ENCODE assay signal across 8 mouse cellular contexts in genomic region chr9:71592577-71593285, GRCm38 (mm10). TPM values are rescaled to one million over a fixed set of nuclear protein-coding genes. Genes with fewer than 3 reads are reported as not detected.
A peak's percentile ranks its signal among the peaks of the same experiment; 100 is the strongest.
DNase-seq lines count a peak whose midpoint lies in the region; ATAC-seq and TF ChIP-seq lines count a peak whose summit lies in the region.

No protein-coding gene starts in this region.

- 26% methylated on average over 6 of the region's 6 CpGs for WGBS in kidney, postnatal 0 days
- 47% methylated on average over 6 of the region's 6 CpGs for WGBS in embryonic facial prominence, embryonic 11.5 days
- WGBS in hindbrain, embryonic 14.5 days, result 34% methylated on average over 6 of the region's 6 CpGs
- 36% methylated on average over 6 of the region's 6 CpGs for WGBS in midbrain, embryonic 15.5 days

- no peak for DNase-seq in kidney, postnatal 0 days (ENCODE audit: low spot score)
- DNase-seq in kidney, adult 18-20 months, result no peak
- DNase-seq in embryonic facial prominence, embryonic 11.5 days (ENCODE audit: low spot score), result no peak
- no peak for DNase-seq in hindbrain, embryonic 14.5 days (ENCODE audit: low spot score)
- no peak for DNase-seq in left cerebral cortex, adult 9 months (ENCODE audit: low spot score in 2 of 2)
- DNase-seq in adrenal gland, postnatal 14 days, result no peak
- no peak for DNase-seq in B cell, adult 2 months

- no peaks in the 10 kb centered on the region for H3K36me3 ChIP-seq in kidney, postnatal 0 days (ENCODE audit: insufficient read depth, low read length)
- no peaks in the 10 kb centered on the region for H3K36me3 ChIP-seq in embryonic facial prominence, embryonic 11.5 days (replicated peaks; ENCODE audit: control insufficient read depth, insufficient read depth, low read depth, low read length)
- H3K36me3 ChIP-seq in hindbrain, embryonic 14.5 days (replicated peaks; ENCODE audit: control insufficient read depth, insufficient read depth), result no peaks in the 10 kb centered on the region
- no peaks in the 10 kb centered on the region for H3K36me3 ChIP-seq in midbrain, embryonic 15.5 days (replicated peaks)

- peak overlapping the region; percentile 80 for H3K4me2 ChIP-seq in kidney, postnatal 0 days (ENCODE audit: low read length)
- H3K4me2 ChIP-seq in embryonic facial prominence, embryonic 11.5 days (ENCODE audit: low read depth, low read length), result peak overlapping the region; percentile 86
- H3K4me2 ChIP-seq in hindbrain, embryonic 14.5 days (replicated peaks), result peak overlapping the region; percentile 83
- peak overlapping the region; percentile 92 for H3K4me2 ChIP-seq in midbrain, embryonic 15.5 days

- TF ChIP-seq CTCF in kidney, postnatal 0 days (IDR thresholded peaks at IDR 0.05; ENCODE audit: low read depth), result peak; percentile 29; the same call in 1 of the 2 replicates

- H3K4me1 ChIP-seq in kidney, postnatal 0 days (replicated peaks; ENCODE audit: insufficient read depth, low read length), result peaks cover 6% of the 10 kb centered on the region; the same call in 1 of the 2 replicates
- H3K4me1 ChIP-seq in embryonic facial prominence, embryonic 11.5 days (ENCODE audit: control insufficient read depth, insufficient read depth, low read length), result no peaks in the 10 kb centered on the region
- H3K4me1 ChIP-seq in hindbrain, embryonic 14.5 days (replicated peaks; ENCODE audit: control insufficient read depth, insufficient read depth, low read length), result no peaks in the 10 kb centered on the region
- peaks cover 10% of the 10 kb centered on the region; the same call in 1 of the 2 replicates for H3K4me1 ChIP-seq in midbrain, embryonic 15.5 days

- peak overlapping the region; percentile 61; the same call in 1 of the 2 replicates for H3K9ac ChIP-seq in kidney, postnatal 0 days (ENCODE audit: low read depth, low read length)
- H3K9ac ChIP-seq in embryonic facial prominence, embryonic 11.5 days (replicated peaks; ENCODE audit: low read length), result no peak overlapping the region
- H3K9ac ChIP-seq in hindbrain, embryonic 14.5 days, result 0 out of 2 replicates have a peak overlapping the region, but pooled peaks have one; percentile 64
- H3K9ac ChIP-seq in midbrain, embryonic 15.5 days, result peak overlapping the region; percentile 60; the same call in 1 of the 2 replicates

- H3K4me3 ChIP-seq in kidney, postnatal 0 days (replicated peaks; ENCODE audit: low read depth, low read length), result peak overlapping the region; percentile 57
- peak overlapping the region; percentile 52 for H3K4me3 ChIP-seq in embryonic facial prominence, embryonic 11.5 days (ENCODE audit: low read depth, low read length)
- peak overlapping the region; percentile 46 for H3K4me3 ChIP-seq in hindbrain, embryonic 14.5 days (replicated peaks; ENCODE audit: low read length)
- peak overlapping the region; percentile 61 for H3K4me3 ChIP-seq in midbrain, embryonic 15.5 days

- 0 out of 2 replicates have a peak, but pooled peaks have one; percentile 9 for ATAC-seq in kidney, postnatal 0 days (replicated peaks; ENCODE audit: low FRiP score, low read depth)
- no peak for ATAC-seq in embryonic facial prominence, embryonic 11.5 days (replicated peaks; ENCODE audit: insufficient number of reproducible peaks, low FRiP score, low TSS enrichment, low read depth)
- ATAC-seq in hindbrain, embryonic 14.5 days (ENCODE audit: low FRiP score), result no peak
- no peak; the same call in 1 of the 2 replicates for ATAC-seq in midbrain, embryonic 15.5 days (replicated peaks)

- H3K9me3 ChIP-seq in kidney, postnatal 0 days (replicated peaks; ENCODE audit: low read length), result no peaks in the 10 kb centered on the region
- no peaks in the 10 kb centered on the region for H3K9me3 ChIP-seq in embryonic facial prominence, embryonic 11.5 days (replicated peaks; ENCODE audit: control insufficient read depth, low read length)
- no peaks in the 10 kb centered on the region for H3K9me3 ChIP-seq in hindbrain, embryonic 14.5 days (ENCODE audit: control insufficient read depth, low read length)
- H3K9me3 ChIP-seq in midbrain, embryonic 15.5 days, result no peaks in the 10 kb centered on the region

- no peaks in the 10 kb centered on the region for H3K27me3 ChIP-seq in kidney, postnatal 0 days (ENCODE audit: insufficient read depth, low read length)
- no peaks in the 10 kb centered on the region for H3K27me3 ChIP-seq in embryonic facial prominence, embryonic 11.5 days (ENCODE audit: control insufficient read depth, insufficient read depth, low read length)
- peaks cover 9% of the 10 kb centered on the region for H3K27me3 ChIP-seq in hindbrain, embryonic 14.5 days (ENCODE audit: control insufficient read depth, insufficient read depth, low read length)
- no peaks in the 10 kb centered on the region; the same call in 1 of the 2 replicates for H3K27me3 ChIP-seq in midbrain, embryonic 15.5 days (replicated peaks)

- H3K27ac ChIP-seq in kidney, postnatal 0 days, result 0 out of 2 replicates have a peak overlapping the region, but pooled peaks have one; percentile 47
- no peak overlapping the region for H3K27ac ChIP-seq in embryonic facial prominence, embryonic 11.5 days (replicated peaks; ENCODE audit: low read depth, low read length)
- no peak overlapping the region for H3K27ac ChIP-seq in hindbrain, embryonic 14.5 days
- no peak overlapping the region for H3K27ac ChIP-seq in midbrain, embryonic 15.5 days

RNA-seq across cellular contexts. Expression of gene Myzap, which starts 0.6 kb away (rescaled TPM):
- 14.8 and 16.9 TPM in 2 replicates for polyA plus RNA-seq in kidney, postnatal 0 days (2015; fragmentation: Nextera tagmentation; extraction: Ambion mirVana)
- 7.0 and 8.5 TPM in 2 replicates for polyA plus RNA-seq in embryonic facial prominence, embryonic 11.5 days (2014; fragmentation: Nextera tagmentation; extraction: Ambion mirVana)
- 3.2 and 4.0 TPM in 2 replicates for polyA plus RNA-seq in hindbrain, embryonic 14.5 days (2014; fragmentation: Nextera tagmentation; extraction: Ambion mirVana)
- 2.1 and 3.1 TPM in 2 replicates for polyA plus RNA-seq in midbrain, embryonic 15.5 days (2015; fragmentation: Nextera tagmentation; extraction: Ambion mirVana)
- 9.4 and 15.2 TPM in 2 replicates for total RNA-seq in adrenal gland, postnatal 14 days (2021)
